9 mouse cellular contexts compared by ENCODE assay signal in the genomic region with DNA sequence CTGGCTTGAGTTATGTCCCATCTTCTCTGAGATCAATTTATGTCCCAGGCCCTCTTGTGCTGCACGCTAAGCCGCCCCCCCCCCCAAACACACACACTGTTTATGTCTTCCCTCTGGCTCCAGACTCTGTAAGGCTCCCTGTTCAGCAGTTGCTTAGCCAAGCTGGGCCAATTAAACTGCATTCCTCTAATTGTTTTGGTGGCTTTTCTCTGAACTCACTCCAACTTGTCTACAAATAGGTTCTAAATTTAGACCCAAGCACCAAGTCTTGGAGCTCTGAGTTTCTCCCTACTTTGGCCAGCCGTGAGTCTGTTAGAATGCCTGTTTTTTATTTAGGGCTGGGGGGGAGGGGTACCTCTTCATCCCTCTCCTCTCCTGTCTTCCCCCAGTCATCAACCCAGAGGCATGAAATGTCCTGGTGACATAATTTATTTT.
DNase-seq lines count a peak whose midpoint lies in the region; ATAC-seq lines count a peak whose summit lies in the region.
"Had no signal": no experiment of that assay in that cellular context is flagged by ENCODE, and none has a peak within 500 bp of the region (broad histone marks: within the 10 kb centered on the region; RNA-seq: fewer than 3 reads in every experiment).

No protein-coding gene starts in this region.

- peak; percentile 92 for ATAC-seq in lung, embryonic 15.5 days (ENCODE audit: borderline replicate concordance, extremely low read depth, low FRiP score, low TSS enrichment)
- peak; percentile 91 for ATAC-seq in kidney, embryonic 16.5 days (ENCODE audit: low FRiP score, low TSS enrichment)
- peak; percentile 60; the same call in 1 of the 2 replicates for ATAC-seq in neural tube, embryonic 14.5 days (ENCODE audit: low read depth)

- DNase-seq in lung, adult 18-20 months: no peak
- peak; percentile 16 for DNase-seq in forebrain, embryonic 10.5 days (ENCODE audit: extremely low spot score, low spot score)
- no peak for DNase-seq in thymus, postnatal 36 days
- no peak for DNase-seq in right cerebral cortex, adult 18-20 months
- no peak for DNase-seq in gastrocnemius, adult 8-10 months (ENCODE audit: low spot score in 2 of 2)
- DNase-seq: cerebellum, postnatal 10 days had no signal

- H3K4me2 ChIP-seq in lung, embryonic 15.5 days: no peak overlapping the region
- no peak overlapping the region for H3K4me2 ChIP-seq in kidney, embryonic 16.5 days (replicated peaks; ENCODE audit: low read depth, low read length)
- H3K4me2 ChIP-seq in neural tube, embryonic 14.5 days (ENCODE audit: low read depth, low read length): no peak overlapping the region

- WGBS in lung, embryonic 15.5 days: 24% methylated on average over 3 of the region's 3 CpGs
- WGBS in forebrain, embryonic 10.5 days: 28% methylated on average over 3 of the region's 3 CpGs
- WGBS in kidney, embryonic 16.5 days: 0% methylated on average over 3 of the region's 3 CpGs
- 21% methylated on average over 3 of the region's 3 CpGs for WGBS in neural tube, embryonic 14.5 days

- no peak overlapping the region for H3K9ac ChIP-seq in lung, embryonic 15.5 days
- H3K9ac ChIP-seq in kidney, embryonic 16.5 days (replicated peaks; ENCODE audit: low read length): no peak overlapping the region
- H3K9ac ChIP-seq in neural tube, embryonic 14.5 days (replicated peaks; ENCODE audit: low read depth, low read length): no peak overlapping the region

- peaks cover 7% of the 10 kb centered on the region; the same call in 1 of the 2 replicates for H3K4me1 ChIP-seq in lung, embryonic 15.5 days
- H3K4me1 ChIP-seq in forebrain, embryonic 10.5 days: peaks cover 35% of the 10 kb centered on the region
- H3K4me1 ChIP-seq in kidney, embryonic 16.5 days (ENCODE audit: insufficient read depth, low read length): peaks cover 25% of the 10 kb centered on the region
- H3K4me1 ChIP-seq in neural tube, embryonic 14.5 days (ENCODE audit: control insufficient read depth, insufficient read depth, low read length): peaks cover 9% of the 10 kb centered on the region; the same call in 1 of the 2 replicates

- no peaks in the 10 kb centered on the region for H3K36me3 ChIP-seq in lung, embryonic 15.5 days
- no peaks in the 10 kb centered on the region for H3K36me3 ChIP-seq in forebrain, embryonic 10.5 days (replicated peaks)
- no peaks in the 10 kb centered on the region for H3K36me3 ChIP-seq in kidney, embryonic 16.5 days (ENCODE audit: insufficient read depth, low read length)
- H3K36me3 ChIP-seq in neural tube, embryonic 14.5 days (ENCODE audit: control insufficient read depth, insufficient read depth, low read length): no peaks in the 10 kb centered on the region

- H3K4me3 ChIP-seq in lung, embryonic 15.5 days: no peak overlapping the region
- H3K4me3 ChIP-seq in forebrain, embryonic 10.5 days: no peak overlapping the region
- H3K4me3 ChIP-seq in kidney, embryonic 16.5 days (ENCODE audit: low read length): no peak overlapping the region
- H3K4me3 ChIP-seq in neural tube, embryonic 14.5 days (ENCODE audit: low read depth, low read length): no peak overlapping the region

- H3K27me3 ChIP-seq in lung, embryonic 15.5 days: no peaks in the 10 kb centered on the region
- no peaks in the 10 kb centered on the region for H3K27me3 ChIP-seq in forebrain, embryonic 10.5 days (ENCODE audit: poor library complexity, severe bottlenecking)
- H3K27me3 ChIP-seq in kidney, embryonic 16.5 days (ENCODE audit: insufficient read depth, low read length): no peaks in the 10 kb centered on the region
- no peaks in the 10 kb centered on the region for H3K27me3 ChIP-seq in neural tube, embryonic 14.5 days (ENCODE audit: control insufficient read depth, insufficient read depth, low read length)

- peak overlapping the region; percentile 73 for H3K27ac ChIP-seq in lung, embryonic 15.5 days
- peak overlapping the region; percentile 75 for H3K27ac ChIP-seq in forebrain, embryonic 10.5 days
- peak overlapping the region; percentile 76 for H3K27ac ChIP-seq in kidney, embryonic 16.5 days (ENCODE audit: low read length)
- H3K27ac ChIP-seq in neural tube, embryonic 14.5 days (ENCODE audit: low read depth, low read length): no peak overlapping the region

- H3K9me3 ChIP-seq in lung, embryonic 15.5 days: no peaks in the 10 kb centered on the region
- no peaks in the 10 kb centered on the region for H3K9me3 ChIP-seq in forebrain, embryonic 10.5 days
- H3K9me3 ChIP-seq in kidney, embryonic 16.5 days (ENCODE audit: low read length): no peaks in the 10 kb centered on the region
- no peaks in the 10 kb centered on the region for H3K9me3 ChIP-seq in neural tube, embryonic 14.5 days (ENCODE audit: control insufficient read depth, low read length)
